Mouse (Mus musculus) cortical plate, adult 2 months (tissue): Measurements from ENCODE around the gene Ttll12.

ENCODE experiments used
- CTCF ChIP-seq: fragments of 200-500 bp; IDR thresholded peaks from 2 replicates; pipeline ENCODE4 v1.5.1; 2011; ENCODE audit warnings: mild to moderate bottlenecking, control low read depth, low read length; ENCODE audit not compliant: insufficient read depth; ENCODE audit errors: extremely low read depth
- POLR2A ChIP-seq: fragments of 200-500 bp; IDR thresholded peaks from 2 replicates; pipeline ENCODE4 v1.6.1; 2011; ENCODE audit warnings: mild to moderate bottlenecking, low read length, control low read depth; ENCODE audit not compliant: insufficient read depth; ENCODE audit errors: extremely low read depth

DNA sequence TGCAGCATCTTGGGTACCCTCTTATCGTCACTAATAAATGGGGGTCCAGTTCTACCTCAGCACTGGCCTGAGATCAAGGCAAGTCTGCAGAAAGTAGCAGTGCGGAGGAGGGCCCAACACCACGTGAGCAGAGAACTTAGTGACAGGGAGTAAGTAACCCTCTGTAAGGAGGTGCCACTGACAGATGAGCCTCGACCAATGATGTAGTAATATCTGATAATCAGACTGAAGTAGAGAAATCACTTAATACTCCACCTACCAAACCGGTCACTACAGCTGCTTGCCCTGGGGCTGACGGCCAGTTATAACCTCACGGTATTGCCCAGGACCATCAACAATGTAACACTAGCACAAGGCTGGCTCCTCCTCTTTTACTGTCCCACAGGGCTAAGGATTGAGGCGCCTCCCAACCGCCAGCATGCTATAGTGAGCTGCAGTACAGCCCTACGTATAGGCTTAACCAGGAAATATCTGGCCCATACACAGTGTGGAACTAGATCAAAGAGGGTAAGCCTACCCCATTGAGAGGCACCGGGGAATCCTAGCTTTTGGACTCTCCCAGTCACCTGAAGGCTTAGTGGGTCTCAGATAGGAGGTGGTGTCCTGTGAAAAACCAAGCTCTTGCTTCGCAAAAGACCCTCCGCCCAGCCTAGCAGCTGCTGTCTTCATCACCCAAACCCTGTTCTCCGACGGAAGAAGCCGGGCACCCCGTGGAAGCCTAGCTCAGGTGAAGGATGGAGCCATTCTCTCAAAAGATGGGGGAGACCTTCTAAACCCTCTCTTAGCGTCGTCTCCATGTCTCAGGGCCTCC, 1.1 kb downstream of the Ttll12 start:
- no peak for TF ChIP-seq CTCF
- no peak for TF ChIP-seq POLR2A
